Mouse (Mus musculus): ENCODE measurements around the gene Duoxa2. TPM values are rescaled to one million over a fixed set of nuclear protein-coding genes. Genes with fewer than 3 reads are reported as not detected.

Duoxa2 gene
- total RNA-seq (2021) (not detected), polyA plus RNA-seq (2012; rRNA removed) (0.08 TPM in 1 of 2 replicates, not detected in the other)
- long read RNA-seq: 0 reads

GRCm38 (mm10) chr2:122298596-122299490, at the start of gene Duoxa2:
Gene Duoxa2 (plus strand): TSS chr2:122298900.
- DNase-seq: peak; percentile 17

- DNase-seq: no peak
These were observed 42.7 kb upstream of the Duoxa2 start for GRCm38 (mm10) chr2:122255997-122256396.

- DNase-seq: no peak
These were observed 38.0 kb upstream of the Duoxa2 start for GRCm38 (mm10) chr2:122260729-122261128.

- no peak for DNase-seq
These were observed 34.0 kb upstream of the Duoxa2 start for GRCm38 (mm10) chr2:122264690-122265089.

GRCm38 (mm10) chr2:122266407-122267193, 32.1 kb upstream of the Duoxa2 start:
- DNase-seq: no peak

- DNase-seq: no peak
These were observed 19.9 kb upstream of the Duoxa2 start for GRCm38 (mm10) chr2:122278769-122279168.

GRCm38 (mm10) chr2:122284091-122284490, 14.6 kb upstream of the Duoxa2 start:
- no peak for DNase-seq

- DNase-seq: no peak
These were observed 12.6 kb upstream of the Duoxa2 start for GRCm38 (mm10) chr2:122286137-122286536.

GRCm38 (mm10) chr2:122294916-122295315, 3.8 kb upstream of the Duoxa2 start:
- DNase-seq: no peak

- DNase-seq: no peak
These were observed 1.2 kb upstream of the Duoxa2 start for GRCm38 (mm10) chr2:122297271-122298095.

GRCm38 (mm10) chr2:122298096-122298499, 602 bp upstream of the Duoxa2 start, which contains the start of gene Duox2:
Gene Duox2 (minus strand): TSS chr2:122298449.
- DNase-seq: no peak

GRCm38 (mm10) chr2:122299911-122300655, 1.4 kb downstream of the Duoxa2 start:
- no peak for DNase-seq

GRCm38 (mm10) chr2:122300656-122301020, 1.9 kb downstream of the Duoxa2 start:
- no peak for DNase-seq

GRCm38 (mm10) chr2:122301081-122301920, 2.6 kb downstream of the Duoxa2 start:
- DNase-seq: peak; percentile 56

GRCm38 (mm10) chr2:122301921-122302573, 3.3 kb downstream of the Duoxa2 start:
- DNase-seq: no peak

GRCm38 (mm10) chr2:122302574-122303241, 4.0 kb downstream of the Duoxa2 start:
- peak; percentile 61 for DNase-seq

GRCm38 (mm10) chr2:122304544-122304943, 5.8 kb downstream of the Duoxa2 start:
- DNase-seq: no peak

- no peak for DNase-seq
These were observed 6.6 kb downstream of the Duoxa2 start for GRCm38 (mm10) chr2:122305097-122305892.
